Mouse (Mus musculus) heart, adult 2 months (tissue): ENCODE data around the gene Cdrt4.
A peak's percentile ranks its signal among the peaks of the same experiment; 100 is the strongest.

ENCODE experiments used
- CTCF ChIP-seq: fragments of 200-600 bp; IDR thresholded peaks from 2 replicates; pipeline ENCODE4 v1.8.1; 2022; ENCODE audit warnings: antibody characterized with exemption, mild to moderate bottlenecking, moderate library complexity
- EP300 ChIP-seq: fragments of 200-500 bp; IDR thresholded peaks from 2 replicates; pipeline ENCODE4 v1.6.1; 2011; ENCODE audit warnings: low read depth, low read length, control low read depth; ENCODE audit not compliant: insufficient read depth
- POLR2A ChIP-seq: fragments of 200-500 bp; IDR thresholded peaks from 2 replicates; pipeline ENCODE4 v1.6.1; 2011; ENCODE audit warnings: mild to moderate bottlenecking, low read depth, low read length, control low read depth; ENCODE audit not compliant: insufficient read depth

GRCm38 (mm10) chr11:62909720-62910306 lies 41.2 kb upstream of the Cdrt4 start:
- TF ChIP-seq POLR2A (no peak), CTCF (peak; percentile 36), EP300 (no peak)
